Mouse (Mus musculus): ENCODE data around the gene Cep78. TPM values are rescaled to one million over a fixed set of nuclear protein-coding genes. Genes with fewer than 3 reads are reported as not detected.

Gene Cep78
- polyA plus RNA-seq, 1 experiment, result 21.7 TPM

GRCm38 (mm10) chr19:16007131-16007530, 22.3 kb upstream of the Cep78 start:
- TF ChIP-seq CTCF (IDR thresholded peaks at IDR 0.05; ENCODE audit: borderline replicate concordance, extremely low read depth, insufficient read depth, insufficient read length) (no peak), POLR2A (IDR thresholded peaks at IDR 0.05; ENCODE audit: borderline replicate concordance, extremely low read depth, insufficient read depth, insufficient read length, poor library complexity, severe bottlenecking) (no peak)
- no peak for DNase-seq (ENCODE audit: low read depth)

- TF ChIP-seq CTCF (IDR thresholded peaks at IDR 0.05; ENCODE audit: borderline replicate concordance, extremely low read depth, insufficient read depth, insufficient read length), result peak; percentile 79; the same call in 1 of the 2 replicates
- TF ChIP-seq POLR2A (IDR thresholded peaks at IDR 0.05; ENCODE audit: borderline replicate concordance, extremely low read depth, insufficient read depth, insufficient read length, poor library complexity, severe bottlenecking), result no peak
- peak; percentile 87 for DNase-seq (ENCODE audit: low read depth)
Measured at GRCm38 (mm10) chr19:15998157-15998556, 13.4 kb upstream of the Cep78 start.

- DNase-seq (ENCODE audit: low read depth), result peak; percentile 95
- TF ChIP-seq POLR2A (IDR thresholded peaks at IDR 0.05; ENCODE audit: borderline replicate concordance, extremely low read depth, insufficient read depth, insufficient read length, poor library complexity, severe bottlenecking) (no peak), CTCF (IDR thresholded peaks at IDR 0.05; ENCODE audit: borderline replicate concordance, extremely low read depth, insufficient read depth, insufficient read length) (no peak)
Measured at GRCm38 (mm10) chr19:15996901-15997564, 12.2 kb upstream of the Cep78 start.

GRCm38 (mm10) chr19:15990102-15990501, 5.3 kb upstream of the Cep78 start:
- TF ChIP-seq POLR2A (IDR thresholded peaks at IDR 0.05; ENCODE audit: borderline replicate concordance, extremely low read depth, insufficient read depth, insufficient read length, poor library complexity, severe bottlenecking), result no peak
- TF ChIP-seq CTCF (IDR thresholded peaks at IDR 0.05; ENCODE audit: borderline replicate concordance, extremely low read depth, insufficient read depth, insufficient read length), result no peak
- DNase-seq (ENCODE audit: low read depth), result no peak

GRCm38 (mm10) chr19:15985172-15985713, 454 bp upstream of the Cep78 start:
- DNase-seq (ENCODE audit: low read depth), result no peak
- TF ChIP-seq CTCF (IDR thresholded peaks at IDR 0.05; ENCODE audit: borderline replicate concordance, extremely low read depth, insufficient read depth, insufficient read length), result no peak
- no peak for TF ChIP-seq POLR2A (IDR thresholded peaks at IDR 0.05; ENCODE audit: borderline replicate concordance, extremely low read depth, insufficient read depth, insufficient read length, poor library complexity, severe bottlenecking)

- no peak for TF ChIP-seq CTCF (IDR thresholded peaks at IDR 0.05; ENCODE audit: borderline replicate concordance, extremely low read depth, insufficient read depth, insufficient read length)
- no peak for TF ChIP-seq POLR2A (IDR thresholded peaks at IDR 0.05; ENCODE audit: borderline replicate concordance, extremely low read depth, insufficient read depth, insufficient read length, poor library complexity, severe bottlenecking)
- peak; percentile 56 for DNase-seq (ENCODE audit: low read depth)
Measured at GRCm38 (mm10) chr19:15983739-15984344, 947 bp downstream of the Cep78 start.

- TF ChIP-seq POLR2A (IDR thresholded peaks at IDR 0.05; ENCODE audit: borderline replicate concordance, extremely low read depth, insufficient read depth, insufficient read length, poor library complexity, severe bottlenecking) (no peak), CTCF (IDR thresholded peaks at IDR 0.05; ENCODE audit: borderline replicate concordance, extremely low read depth, insufficient read depth, insufficient read length) (no peak)
- peak; percentile 53 for DNase-seq (ENCODE audit: low read depth)
Measured at GRCm38 (mm10) chr19:15982926-15983738, 1.7 kb downstream of the Cep78 start.

- TF ChIP-seq CTCF (IDR thresholded peaks at IDR 0.05; ENCODE audit: borderline replicate concordance, extremely low read depth, insufficient read depth, insufficient read length) (peak; percentile 82), POLR2A (IDR thresholded peaks at IDR 0.05; ENCODE audit: borderline replicate concordance, extremely low read depth, insufficient read depth, insufficient read length, poor library complexity, severe bottlenecking) (no peak)
- peak; percentile 86 for DNase-seq (ENCODE audit: low read depth)
Measured at GRCm38 (mm10) chr19:15981861-15982260, 2.9 kb downstream of the Cep78 start.

GRCm38 (mm10) chr19:15973365-15973764, 11.4 kb downstream of the Cep78 start:
- DNase-seq (ENCODE audit: low read depth), result no peak
- TF ChIP-seq CTCF (IDR thresholded peaks at IDR 0.05; ENCODE audit: borderline replicate concordance, extremely low read depth, insufficient read depth, insufficient read length), result no peak
- TF ChIP-seq POLR2A (IDR thresholded peaks at IDR 0.05; ENCODE audit: borderline replicate concordance, extremely low read depth, insufficient read depth, insufficient read length, poor library complexity, severe bottlenecking), result no peak

- TF ChIP-seq CTCF (IDR thresholded peaks at IDR 0.05; ENCODE audit: borderline replicate concordance, extremely low read depth, insufficient read depth, insufficient read length) (peak; percentile 73), POLR2A (IDR thresholded peaks at IDR 0.05; ENCODE audit: borderline replicate concordance, extremely low read depth, insufficient read depth, insufficient read length, poor library complexity, severe bottlenecking) (no peak)
- peak; percentile 75 for DNase-seq (ENCODE audit: low read depth)
Measured at GRCm38 (mm10) chr19:15965082-15965481, 19.7 kb downstream of the Cep78 start.

GRCm38 (mm10) chr19:15964533-15964932, 20.3 kb downstream of the Cep78 start:
- no peak for TF ChIP-seq POLR2A (IDR thresholded peaks at IDR 0.05; ENCODE audit: borderline replicate concordance, extremely low read depth, insufficient read depth, insufficient read length, poor library complexity, severe bottlenecking)
- TF ChIP-seq CTCF (IDR thresholded peaks at IDR 0.05; ENCODE audit: borderline replicate concordance, extremely low read depth, insufficient read depth, insufficient read length), result no peak
- no peak for DNase-seq (ENCODE audit: low read depth)

Measured in brain, embryonic 14.5 days (tissue).